ENCODE assay signal across 20 mouse cellular contexts in genomic region chr4:128088264-128088663, GRCm38 (mm10).
DNase-seq lines count a peak whose midpoint lies in the region; ATAC-seq and TF ChIP-seq lines count a peak whose summit lies in the region.
"Had no signal": no experiment of that assay in that cellular context is flagged by ENCODE, and none has a peak within 500 bp of the region (broad histone marks: within the 10 kb centered on the region; RNA-seq: fewer than 3 reads in every experiment).

No protein-coding gene starts in this region.

- no peak for TF ChIP-seq POLR2A in heart, adult 2 months (IDR thresholded peaks at IDR 0.05; ENCODE audit: insufficient read depth, low read depth, low read length)

- WGBS in heart, adult 2 months = 79% methylated on average over 3 of the region's 3 CpGs
- 61% methylated on average over 3 of the region's 3 CpGs for WGBS in midbrain, embryonic 10.5 days
- 51% methylated on average over 3 of the region's 3 CpGs for WGBS in midbrain, embryonic 13.5 days
- 85% methylated on average over 3 of the region's 3 CpGs for WGBS in heart, embryonic 10.5 days

- H3K36me3 ChIP-seq in heart, adult 2 months (ENCODE audit: control insufficient read depth, insufficient read depth, low read length) = no peaks in the 10 kb centered on the region
- H3K36me3 ChIP-seq in midbrain, embryonic 10.5 days = no peaks in the 10 kb centered on the region
- no peaks in the 10 kb centered on the region for H3K36me3 ChIP-seq in midbrain, embryonic 13.5 days
- H3K36me3 ChIP-seq in heart, embryonic 10.5 days = no peaks in the 10 kb centered on the region
- H3K36me3 ChIP-seq: embryonic facial prominence, embryonic 12.5 days; forebrain, embryonic 15.5 days; G1E; heart, embryonic 12.5 days; hindbrain, embryonic 12.5 days had no signal

- H3K79me2 ChIP-seq in heart, adult 2 months (replicated peaks; ENCODE audit: control insufficient read depth, insufficient read depth, low read length) = no peaks in the 10 kb centered on the region

- ATAC-seq in midbrain, embryonic 13.5 days = no peak
- ATAC-seq: CD4-positive, CD25-positive, alpha-beta regulatory T cell, adult 4 months; forebrain, embryonic 15.5 days; intestine, embryonic 16.5 days had no signal

- TF ChIP-seq EP300 in heart, adult 2 months (IDR thresholded peaks at IDR 0.05; ENCODE audit: insufficient read depth, low read depth, low read length) = no peak

- H3K4me1 ChIP-seq in heart, adult 2 months (ENCODE audit: control insufficient read depth, insufficient read depth, low read length) = peaks cover 2% of the 10 kb centered on the region; the same call in 1 of the 2 replicates
- H3K4me1 ChIP-seq in midbrain, embryonic 10.5 days = peaks cover 28% of the 10 kb centered on the region
- H3K4me1 ChIP-seq in midbrain, embryonic 13.5 days (replicated peaks) = peaks cover 21% of the 10 kb centered on the region
- H3K4me1 ChIP-seq in heart, embryonic 10.5 days = peaks cover 18% of the 10 kb centered on the region
- H3K4me1 ChIP-seq: embryonic facial prominence, embryonic 12.5 days had no signal

- intact Hi-C loops in heart, adult 2 months (cut with DNase I) = no loop called here
- intact Hi-C loops in heart, postnatal 36 days (cut with DNase I) = no loop called here

- no peak for TF ChIP-seq CTCF in heart, adult 2 months (IDR thresholded peaks at IDR 0.05)

- H3K27me3 ChIP-seq in heart, adult 2 months (ENCODE audit: control insufficient read depth, insufficient read depth, low read length) = no peaks in the 10 kb centered on the region
- H3K27me3 ChIP-seq in midbrain, embryonic 10.5 days (ENCODE audit: low read depth, poor library complexity, severe bottlenecking) = no peaks in the 10 kb centered on the region
- H3K27me3 ChIP-seq in midbrain, embryonic 13.5 days = no peaks in the 10 kb centered on the region
- H3K27me3 ChIP-seq in heart, embryonic 10.5 days (ENCODE audit: insufficient read depth, poor library complexity, severe bottlenecking) = no peaks in the 10 kb centered on the region
- H3K27me3 ChIP-seq: embryonic facial prominence, embryonic 12.5 days; forebrain, embryonic 15.5 days; heart, embryonic 12.5 days; hindbrain, embryonic 12.5 days had no signal

- peak; percentile 35 for DNase-seq in embryo, embryonic 10 days (ENCODE audit: low spot score)
- DNase-seq in embryo, embryonic 9.5 days (ENCODE audit: extremely low spot score) = no peak
- DNase-seq in heart, adult 2 months = no peak
- no peak for DNase-seq in heart, postnatal 36 days
- DNase-seq in midbrain, embryonic 10.5 days (ENCODE audit: low spot score) = peak; percentile 35
- DNase-seq in brain, adult 2 months (ENCODE audit: low read depth, low spot score) = peak; percentile 54
- no peak for DNase-seq in heart, embryonic 10.5 days (ENCODE audit: low spot score)
- DNase-seq: adrenal gland, postnatal 10 days; B cell, adult 2 months; cerebellum, adult 11-12 months; cerebellum, adult 9-10 months; cerebellum, postnatal 25 days had no signal

- no peak overlapping the region for H3K9ac ChIP-seq in heart, adult 2 months (ENCODE audit: low read depth, low read length)
- H3K9ac ChIP-seq in midbrain, embryonic 13.5 days (replicated peaks) = no peak overlapping the region
- H3K9ac ChIP-seq: embryonic facial prominence, embryonic 12.5 days; forebrain, embryonic 15.5 days; heart, embryonic 12.5 days; hindbrain, embryonic 12.5 days had no signal

- H3K4me3 ChIP-seq in heart, adult 2 months = no peak overlapping the region
- H3K4me3 ChIP-seq in midbrain, embryonic 10.5 days = no peak overlapping the region
- H3K4me3 ChIP-seq in midbrain, embryonic 13.5 days (replicated peaks) = no peak overlapping the region
- H3K4me3 ChIP-seq in heart, embryonic 10.5 days = no peak overlapping the region
- H3K4me3 ChIP-seq: embryonic facial prominence, embryonic 12.5 days; forebrain, embryonic 15.5 days; heart, embryonic 12.5 days; hindbrain, embryonic 12.5 days had no signal

- H3K27ac ChIP-seq in heart, adult 2 months = peak overlapping the region; percentile 77
- H3K27ac ChIP-seq in midbrain, embryonic 10.5 days (replicated peaks) = no peak overlapping the region
- H3K27ac ChIP-seq in midbrain, embryonic 13.5 days = no peak overlapping the region
- H3K27ac ChIP-seq in heart, embryonic 10.5 days = no peak overlapping the region
- H3K27ac ChIP-seq: embryonic facial prominence, embryonic 12.5 days had no signal

- H3K4me2 ChIP-seq in midbrain, embryonic 13.5 days (replicated peaks) = no peak overlapping the region
- H3K4me2 ChIP-seq: embryonic facial prominence, embryonic 12.5 days; forebrain, embryonic 15.5 days; heart, embryonic 12.5 days; hindbrain, embryonic 12.5 days had no signal

- H3K9me3 ChIP-seq in midbrain, embryonic 10.5 days (replicated peaks) = no peaks in the 10 kb centered on the region
- no peaks in the 10 kb centered on the region for H3K9me3 ChIP-seq in midbrain, embryonic 13.5 days
- H3K9me3 ChIP-seq in heart, embryonic 10.5 days = no peaks in the 10 kb centered on the region
- H3K9me3 ChIP-seq: embryonic facial prominence, embryonic 12.5 days; forebrain, embryonic 15.5 days; heart, embryonic 12.5 days; hindbrain, embryonic 12.5 days had no signal

Comparison
In these comparisons a context has a peak if more than half of its experiments do, and no peak if none do; other contexts are left out.
1. DNase-seq: peak in embryo, embryonic 10 days (single experiment), midbrain, embryonic 10.5 days (single experiment) and brain, adult 2 months (single experiment); none in embryo, embryonic 9.5 days (single experiment), heart, adult 2 months (0 of 2), heart, postnatal 36 days (0 of 2) and heart, embryonic 10.5 days (single experiment).